Mouse (Mus musculus) lung, embryonic 15.5 days (tissue): ENCODE results near the gene Hnrnpc. TPM values are rescaled to one million over a fixed set of nuclear protein-coding genes. Genes with fewer than 3 reads are reported as not detected.
"Not testable (repeated sequence)": the region's sequence is repeated elsewhere in the genome, so short reads cannot be mapped to it uniquely, and the experiment has no call there.

Experiments used
- ATAC-seq: fragments of 200-750 bp; cut with Nextera tagmentation; 2 replicates; pipeline ENCODE4 v1.8.0; 2017; ENCODE audit warnings: moderate number of reproducible peaks, borderline replicate concordance; ENCODE audit not compliant: low FRiP score, low TSS enrichment; ENCODE audit errors: extremely low read depth
- H3K27ac ChIP-seq: fragments of 300-500 bp; sonication (generic); 2 replicates; pipeline ENCODE4 v1.5.1; 2015; ENCODE audit warnings: moderate library complexity, mild to moderate bottlenecking, inconsistent platforms
- H3K27me3 ChIP-seq: fragments of 300-500 bp; sonication (generic); 2 replicates; pipeline ENCODE4 v1.6.1; 2015; ENCODE audit warnings: inconsistent platforms
- H3K36me3 ChIP-seq: fragments of 300-500 bp; sonication (generic); 2 replicates; pipeline ENCODE4 v1.6.1; 2015; ENCODE audit warnings: inconsistent platforms
- H3K4me1 ChIP-seq: fragments of 300-500 bp; sonication (generic); 2 replicates; pipeline ENCODE4 v1.6.1; 2015; ENCODE audit warnings: inconsistent platforms
- H3K4me2 ChIP-seq: fragments of 300-500 bp; sonication (generic); 2 replicates; pipeline ENCODE4 v1.6.1; 2015; ENCODE audit warnings: inconsistent platforms, mild to moderate bottlenecking, moderate library complexity
- H3K4me3 ChIP-seq: fragments of 300-500 bp; sonication (generic); 2 replicates; pipeline ENCODE4 v1.5.1; 2015; ENCODE audit warnings: mild to moderate bottlenecking, inconsistent platforms
- H3K9ac ChIP-seq: fragments of 300-500 bp; sonication (generic); 2 replicates; pipeline ENCODE4 v1.6.1; 2015; ENCODE audit warnings: inconsistent platforms
- H3K9me3 ChIP-seq: fragments of 300-500 bp; sonication (generic); 2 replicates; pipeline ENCODE4 v1.6.1; 2016; ENCODE audit warnings: inconsistent platforms
- WGBS: fragments of 180-500 bp; shearing (Covaris S2); methylation state at CpG from one replicate; pipeline ENCODE4 v1.1.7; 2015; 5-methylcytosine and 5-hydroxymethylcytosine counted together
- polyA plus RNA-seq: library from polyadenylated mRNA; unstranded; fragments of >200 nt; fragmentation: Nextera tagmentation; extraction: Ambion mirVana; gene quantifications from 2 replicates; pipeline ENCODE4 v1.2.1, GENCODE M21; 2015

The Hnrnpc gene
- polyA plus RNA-seq, 1 experiment from 2014 or later: 645 TPM

DNA sequence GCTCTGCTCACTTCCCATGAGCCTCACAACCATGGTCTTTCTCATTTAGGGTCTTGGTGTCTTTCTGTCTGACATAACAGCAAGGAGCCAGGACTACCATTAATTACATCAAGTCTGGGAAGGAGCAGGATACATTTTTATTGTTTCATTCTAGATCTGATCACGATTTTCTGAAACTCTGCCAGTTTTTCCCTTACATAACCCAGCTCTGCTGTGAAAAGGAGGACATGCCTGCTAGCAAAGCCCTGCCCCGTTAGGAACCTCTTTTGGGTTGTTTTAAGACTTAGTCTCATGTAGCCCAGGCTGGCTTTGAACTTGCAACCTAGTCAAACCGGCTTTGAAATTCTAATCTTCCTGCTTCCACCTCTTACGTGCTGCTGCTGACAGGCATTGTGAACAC is 43.8 kb downstream of the Hnrnpc start:
- no peak for ATAC-seq
- Histone ChIP-seq H3K9ac (no peak overlapping the region), H3K27me3 (no peaks in the 10 kb centered on the region), H3K36me3 (no peaks in the 10 kb centered on the region), H3K4me1 (no peaks in the 10 kb centered on the region), H3K9me3 (no peaks in the 10 kb centered on the region), H3K4me2 (no peak overlapping the region), H3K27ac (no peak overlapping the region), H3K4me3 (no peak overlapping the region)
- 53% methylated on average over 4 of the region's 4 CpGs for WGBS

DNA sequence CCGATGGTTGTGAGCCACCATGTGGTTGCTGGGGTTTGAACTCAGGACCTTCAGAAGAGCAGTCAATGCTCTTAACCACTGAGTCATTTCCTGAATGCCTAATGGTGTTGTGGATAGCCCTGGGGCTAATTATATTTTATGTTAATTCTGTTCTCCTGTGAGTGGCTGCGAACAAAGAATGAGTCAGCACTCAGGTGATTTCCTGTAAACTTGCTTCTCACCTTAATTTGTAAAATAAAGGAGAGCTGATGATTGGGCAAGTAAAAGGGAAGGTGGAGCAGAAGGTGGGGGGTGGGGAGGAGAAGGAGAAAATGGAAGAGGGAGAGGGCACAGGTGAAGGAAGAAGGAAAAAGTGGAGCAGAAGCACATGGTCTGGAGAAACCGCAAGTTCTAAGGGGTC is 51.1 kb downstream of the Hnrnpc start:
- not testable (repeated sequence) for ATAC-seq, H3K9ac ChIP-seq, H3K4me3 ChIP-seq, H3K27ac ChIP-seq, H3K27me3 ChIP-seq, H3K4me1 ChIP-seq, H3K9me3 ChIP-seq, H3K4me2 ChIP-seq, H3K36me3 ChIP-seq
- whole genome bisulfite sequencing: 87% methylated on average over 3 of the region's 3 CpGs

DNA sequence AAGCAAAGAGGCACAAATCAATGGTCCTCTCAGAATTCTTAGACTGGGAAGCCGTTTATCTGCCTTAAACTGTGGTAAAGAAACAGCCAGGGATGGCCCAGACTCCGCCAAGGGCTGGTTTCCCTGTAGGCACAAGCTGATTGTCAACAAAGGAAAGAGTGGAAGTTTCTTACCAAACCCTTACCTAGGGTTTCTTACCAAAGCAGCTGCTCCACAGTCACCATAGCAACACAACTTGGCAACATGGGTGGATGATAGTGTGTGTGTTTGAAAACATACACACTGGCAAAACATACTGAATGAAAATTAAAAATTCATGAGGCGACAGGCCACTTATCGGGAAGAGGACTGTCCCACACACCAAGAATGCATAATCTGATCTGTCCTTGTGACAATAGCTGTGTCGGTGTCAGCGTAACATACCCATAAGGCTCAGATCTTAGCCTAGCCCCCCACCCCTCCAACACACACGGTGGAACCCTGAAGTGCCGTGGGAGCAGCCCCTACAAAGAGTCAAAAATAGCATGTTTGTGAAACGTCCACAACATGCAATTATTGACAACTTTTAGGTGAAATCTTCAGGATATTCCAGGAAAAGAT is 57.8 kb downstream of the Hnrnpc start:
- H3K4me3 ChIP-seq: no peak overlapping the region
- H3K36me3 ChIP-seq: no peaks in the 10 kb centered on the region
- 0 out of 2 replicates have a peak, but pooled peaks cover 3% of the 10 kb centered on the region for H3K4me1 ChIP-seq
- no peaks in the 10 kb centered on the region for H3K27me3 ChIP-seq
- no peak for ATAC-seq
- no peak overlapping the region for H3K9ac ChIP-seq
- WGBS: 76% methylated on average over 9 of the region's 9 CpGs
- no peak overlapping the region for H3K27ac ChIP-seq
- H3K4me2 ChIP-seq: no peak overlapping the region
- no peaks in the 10 kb centered on the region for H3K9me3 ChIP-seq

DNA sequence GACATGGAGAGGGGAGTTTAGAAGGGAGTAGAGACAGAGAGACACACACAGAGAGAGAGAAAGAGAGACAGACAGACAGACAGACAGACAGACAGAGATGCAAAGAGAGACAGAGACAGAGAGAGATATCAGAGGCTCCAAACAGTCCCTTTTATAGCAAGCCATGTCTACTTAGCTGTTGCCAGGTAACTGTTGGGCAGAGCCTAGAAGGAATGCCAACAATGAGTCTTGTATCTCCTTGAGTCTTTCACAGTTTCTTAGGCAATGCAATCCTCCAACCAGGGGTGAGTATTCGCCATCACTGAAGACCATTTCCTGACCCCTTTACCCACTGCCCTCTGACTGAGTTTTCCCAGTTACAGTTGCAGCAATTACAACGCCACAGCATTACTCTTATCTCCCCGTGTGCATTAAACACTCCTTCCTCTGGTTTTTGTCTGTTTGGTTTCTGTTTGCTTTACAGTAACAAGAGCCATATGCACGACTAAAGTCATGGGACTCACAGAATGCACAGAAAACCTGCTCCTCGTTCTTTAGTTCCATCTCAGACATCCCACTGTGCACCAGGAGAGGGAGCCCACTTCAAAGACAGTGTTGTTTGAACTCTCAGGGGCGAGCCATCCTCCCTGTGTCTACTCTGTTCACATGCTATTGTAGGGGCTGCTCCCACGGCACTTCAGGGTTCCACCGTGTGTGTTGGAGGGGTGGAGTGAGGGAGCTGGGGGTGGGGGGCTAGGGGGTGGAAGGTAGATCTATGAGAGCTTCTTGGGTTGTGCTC is 58.7 kb downstream of the Hnrnpc start:
- Histone ChIP-seq H3K27ac (no peak overlapping the region), H3K4me3 (no peak overlapping the region), H3K36me3 (no peaks in the 10 kb centered on the region), H3K9me3 (no peaks in the 10 kb centered on the region), H3K27me3 (no peaks in the 10 kb centered on the region), H3K9ac (no peak overlapping the region), H3K4me2 (0 out of 2 replicates have a peak overlapping the region, but pooled peaks have one; percentile 9), H3K4me1 (0 out of 2 replicates have a peak, but pooled peaks cover 3% of the 10 kb centered on the region)
- 5% methylated on average over 8 of the region's 8 CpGs for WGBS
- peak; percentile 52; the same call in 1 of the 2 replicates for ATAC-seq

DNA sequence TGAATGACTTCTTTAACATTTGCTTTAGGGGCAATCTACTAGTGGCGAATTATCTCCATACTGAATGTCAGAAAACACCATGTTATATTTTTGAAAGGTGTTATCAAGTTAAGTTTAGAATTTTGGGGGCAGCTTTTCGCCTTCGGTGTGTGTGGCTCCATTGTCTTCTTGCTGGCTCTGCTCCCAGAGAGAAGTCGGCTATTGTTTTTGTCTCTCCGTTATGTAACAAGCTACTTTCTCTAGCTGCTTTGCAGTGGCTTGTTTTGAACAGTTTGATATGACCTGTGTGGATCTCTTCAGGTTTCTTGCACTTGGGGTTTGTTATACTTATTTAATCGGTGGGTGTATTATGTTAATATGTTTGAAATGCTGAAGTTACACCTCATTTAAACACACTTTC is 60.4 kb downstream of the Hnrnpc start:
- no peaks in the 10 kb centered on the region for H3K27me3 ChIP-seq
- H3K9ac ChIP-seq: no peak overlapping the region
- H3K4me3 ChIP-seq: no peak overlapping the region
- H3K4me2 ChIP-seq: no peak overlapping the region
- ATAC-seq: no peak
- H3K4me1 ChIP-seq: 0 out of 2 replicates have a peak, but pooled peaks cover 3% of the 10 kb centered on the region
- H3K27ac ChIP-seq: no peak overlapping the region
- H3K36me3 ChIP-seq: no peaks in the 10 kb centered on the region
- WGBS: 65% methylated on average over 6 of the region's 6 CpGs
- H3K9me3 ChIP-seq: no peaks in the 10 kb centered on the region

DNA sequence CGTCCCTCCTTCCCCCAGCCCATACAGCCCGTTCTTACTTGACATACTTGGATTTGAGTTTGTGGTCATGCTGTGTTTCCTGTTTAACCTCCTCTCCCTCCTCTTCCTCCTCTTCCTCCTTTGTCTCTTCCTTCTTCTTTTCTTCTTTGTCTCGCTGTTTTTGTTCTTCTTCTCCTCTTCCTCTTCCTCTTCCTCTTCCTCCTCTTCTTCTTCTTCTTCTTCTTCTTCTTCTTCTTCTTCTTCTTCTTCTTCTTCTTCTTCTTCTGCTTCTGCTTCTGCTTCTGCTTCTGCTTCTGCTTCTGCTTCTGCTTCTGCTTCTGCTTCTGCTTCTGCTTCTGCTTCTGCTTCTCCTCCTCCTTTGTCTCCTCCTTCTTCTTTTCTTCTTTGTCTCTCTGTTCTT is 61.5 kb downstream of the Hnrnpc start, which contains the start of gene Olfr221:
TSS of gene Olfr221 (minus strand) at position 101 of the 400 bp plus-strand sequence.
- not testable (repeated sequence) for ATAC-seq, H3K27me3 ChIP-seq, H3K4me2 ChIP-seq, H3K4me3 ChIP-seq, H3K9me3 ChIP-seq, H3K4me1 ChIP-seq, H3K9ac ChIP-seq, H3K36me3 ChIP-seq, H3K27ac ChIP-seq
- WGBS: 41% methylated on average over 3 of the region's 3 CpGs

DNA sequence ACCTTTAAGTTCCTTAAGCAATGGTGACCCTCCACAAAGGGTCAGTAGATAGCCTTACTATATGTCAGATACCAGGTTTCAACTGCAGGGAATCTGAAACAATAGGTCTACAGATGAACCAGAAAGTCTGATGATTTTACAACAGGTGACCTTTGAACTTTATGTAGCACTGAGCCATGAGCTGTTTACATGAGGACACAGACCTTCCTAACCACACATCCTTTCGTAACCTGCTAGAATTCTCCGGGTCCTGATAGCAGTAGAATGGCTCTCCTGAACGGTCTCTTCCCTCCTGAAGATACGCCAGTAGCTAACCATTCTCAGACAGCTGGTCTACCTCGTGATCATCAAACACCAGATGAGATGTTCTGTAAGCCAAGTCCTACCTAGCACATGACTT is 64.5 kb downstream of the Hnrnpc start:
- no peak overlapping the region for H3K4me2 ChIP-seq
- H3K4me1 ChIP-seq: no peaks in the 10 kb centered on the region
- H3K9ac ChIP-seq: no peak overlapping the region
- H3K27ac ChIP-seq: no peak overlapping the region
- no peak overlapping the region for H3K4me3 ChIP-seq
- no peaks in the 10 kb centered on the region for H3K9me3 ChIP-seq
- no peaks in the 10 kb centered on the region for H3K27me3 ChIP-seq
- no peaks in the 10 kb centered on the region for H3K36me3 ChIP-seq
- 71% methylated on average over 5 of the region's 5 CpGs for WGBS
- ATAC-seq: no peak

DNA sequence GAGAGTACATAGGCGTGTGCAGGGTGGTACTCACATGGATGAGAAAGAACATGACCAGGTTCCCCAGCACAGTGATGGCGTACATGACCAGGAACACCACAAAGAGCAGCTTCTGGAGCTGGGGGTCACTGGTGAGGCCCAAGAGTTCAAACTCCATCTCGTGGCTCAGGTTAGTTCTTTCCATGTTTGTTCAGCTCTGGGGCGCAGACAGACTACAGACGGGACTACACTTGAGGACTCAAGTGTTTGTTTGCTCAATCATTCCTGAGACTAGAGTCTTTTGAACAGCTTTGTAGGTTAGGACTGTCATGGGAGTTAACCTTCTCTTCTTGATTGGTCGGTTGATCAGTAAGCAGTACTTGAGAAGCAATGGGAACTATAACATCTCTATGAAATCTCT is 67.9 kb downstream of the Hnrnpc start:
- Histone ChIP-seq H3K4me2 (no peak overlapping the region), H3K4me3 (no peak overlapping the region), H3K4me1 (no peaks in the 10 kb centered on the region), H3K9me3 (no peaks in the 10 kb centered on the region), H3K27ac (no peak overlapping the region), H3K9ac (no peak overlapping the region), H3K27me3 (no peaks in the 10 kb centered on the region), H3K36me3 (no peaks in the 10 kb centered on the region)
- 52% methylated on average over 6 of the region's 6 CpGs for WGBS
- ATAC-seq: no peak

DNA sequence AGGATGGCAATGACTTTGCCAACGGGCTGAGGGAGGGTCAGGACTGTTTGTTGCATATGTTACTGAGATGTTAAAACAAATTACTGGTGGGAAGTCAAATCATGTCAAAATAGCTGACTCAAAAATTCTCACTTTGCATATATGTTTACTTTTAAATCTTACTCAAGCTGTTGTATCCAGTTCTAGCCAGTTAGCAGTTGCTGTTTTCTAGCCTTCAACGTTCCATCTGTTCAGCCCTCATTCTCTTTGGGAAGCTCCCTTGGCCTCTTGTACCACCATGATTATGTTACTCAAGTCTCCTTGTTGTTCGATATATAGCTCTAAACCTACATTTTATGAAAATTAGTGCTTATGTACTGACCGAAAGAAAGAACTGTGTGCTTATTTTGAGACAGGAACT is 77.5 kb downstream of the Hnrnpc start:
- Histone ChIP-seq H3K4me3 (no peak overlapping the region), H3K4me1 (peaks cover 17% of the 10 kb centered on the region), H3K4me2 (no peak overlapping the region), H3K36me3 (no peaks in the 10 kb centered on the region), H3K9ac (no peak overlapping the region), H3K27me3 (no peaks in the 10 kb centered on the region), H3K9me3 (no peaks in the 10 kb centered on the region), H3K27ac (no peak overlapping the region)
- ATAC-seq: no peak
- WGBS: 76% methylated on average over 4 of the region's 4 CpGs

DNA sequence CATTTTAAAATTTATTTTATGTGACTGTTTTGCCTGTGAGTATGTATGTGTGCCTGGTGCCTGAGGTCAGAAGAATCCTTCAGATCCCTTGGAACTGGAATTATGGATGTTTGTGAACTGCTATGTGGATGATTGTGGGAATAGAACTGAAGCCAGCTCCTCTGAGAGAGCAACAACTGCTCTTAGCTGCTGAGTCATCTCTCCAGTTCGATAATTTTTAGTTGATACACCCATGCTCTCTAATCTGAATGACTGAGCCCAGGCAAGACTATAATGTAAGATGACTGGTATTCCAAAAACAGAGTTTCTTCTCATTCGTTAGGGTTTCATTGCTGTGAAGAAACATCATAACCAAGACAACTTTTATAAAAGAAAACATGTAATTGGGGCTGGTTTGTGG is 79.7 kb downstream of the Hnrnpc start:
- H3K36me3 ChIP-seq: no peaks in the 10 kb centered on the region
- peaks cover 24% of the 10 kb centered on the region for H3K4me1 ChIP-seq
- ATAC-seq: no peak
- no peak overlapping the region for H3K9ac ChIP-seq
- H3K27ac ChIP-seq: no peak overlapping the region
- no peaks in the 10 kb centered on the region for H3K27me3 ChIP-seq
- no peaks in the 10 kb centered on the region for H3K9me3 ChIP-seq
- H3K4me3 ChIP-seq: no peak overlapping the region
- H3K4me2 ChIP-seq: no peak overlapping the region
- 76% methylated on average over 2 of the region's 2 CpGs for WGBS
